Mouse (Mus musculus): Measurements from ENCODE around the gene Fam53a. TPM values are rescaled to one million over a fixed set of nuclear protein-coding genes. Genes with fewer than 3 reads are reported as not detected.

Gene Fam53a
- polyA plus RNA-seq, 1 experiment from 2014 or later: 74.4 TPM

DNA sequence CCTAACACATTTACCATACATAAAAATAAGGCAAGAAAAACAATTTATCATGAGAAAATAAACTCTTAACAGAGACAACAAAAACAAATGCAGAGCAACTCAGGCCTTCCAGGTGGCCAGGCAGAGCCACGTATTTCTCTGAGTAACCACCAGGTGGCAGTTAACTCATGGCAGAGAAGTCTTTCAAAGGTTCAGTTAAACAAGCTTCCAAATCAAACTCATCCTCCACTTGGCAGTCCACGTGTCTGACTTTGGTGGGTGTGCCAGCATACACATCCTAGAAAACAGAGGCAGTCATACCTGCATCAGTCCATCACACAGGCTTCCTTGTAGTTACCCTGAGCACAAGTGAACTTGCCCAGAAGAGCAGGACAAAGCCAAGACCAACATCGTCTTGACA, 11.2 kb upstream of the Fam53a start:
- Histone ChIP-seq H3K27me3 (ENCODE audit: control insufficient read depth, insufficient read depth, low read length) (no peaks in the 10 kb centered on the region), H3K9me3 (ENCODE audit: control insufficient read depth, low read length) (no peaks in the 10 kb centered on the region), H3K4me3 (ENCODE audit: low read depth, low read length) (no peak overlapping the region), H3K36me3 (ENCODE audit: control insufficient read depth, insufficient read depth, low read length) (peaks cover 18% of the 10 kb centered on the region; the same call in 1 of the 2 replicates), H3K4me1 (replicated peaks; ENCODE audit: control insufficient read depth, insufficient read depth, low read length) (no peaks in the 10 kb centered on the region), H3K27ac (ENCODE audit: low read depth, low read length) (no peak overlapping the region), H3K4me2 (ENCODE audit: low read depth, low read length, severe bottlenecking) (no peak overlapping the region), H3K9ac (ENCODE audit: low read length) (no peak overlapping the region)
- ATAC-seq (replicated peaks; ENCODE audit: low FRiP score) (no peak), DNase-seq (ENCODE audit: low spot score) (peak; percentile 58)
- 56% methylated on average over 3 of the region's 3 CpGs for WGBS

DNA sequence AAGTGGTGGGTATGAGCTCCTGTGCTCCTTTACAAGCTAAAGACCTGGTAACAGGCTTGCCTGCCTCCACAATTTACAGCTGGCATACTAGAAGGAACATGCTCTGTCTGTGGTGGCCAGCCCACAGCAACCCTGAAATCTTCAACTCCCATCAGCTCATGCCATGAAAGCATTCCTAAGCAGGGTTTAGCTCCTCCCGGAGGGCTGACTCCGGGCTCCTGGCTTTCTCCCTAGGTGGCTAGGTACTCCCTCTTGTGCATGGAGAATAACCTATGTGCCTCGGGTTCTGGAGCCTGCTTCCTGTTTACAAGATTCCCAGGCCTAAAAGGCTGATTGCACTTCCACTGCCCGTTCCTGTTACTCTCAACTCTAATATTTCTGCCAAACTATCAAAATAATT, 9.4 kb upstream of the Fam53a start:
- no peaks in the 10 kb centered on the region for H3K9me3 ChIP-seq (ENCODE audit: control insufficient read depth, low read length)
- ATAC-seq (replicated peaks; ENCODE audit: low FRiP score) (no peak), DNase-seq (ENCODE audit: low spot score) (no peak)
- no peaks in the 10 kb centered on the region for H3K4me1 ChIP-seq (replicated peaks; ENCODE audit: control insufficient read depth, insufficient read depth, low read length)
- H3K36me3 ChIP-seq (ENCODE audit: control insufficient read depth, insufficient read depth, low read length): peaks cover 9% of the 10 kb centered on the region; the same call in 1 of the 2 replicates
- 80% methylated on average over 4 of the region's 4 CpGs for WGBS
- H3K4me3 ChIP-seq (ENCODE audit: low read depth, low read length): no peak overlapping the region
- H3K27me3 ChIP-seq (ENCODE audit: control insufficient read depth, insufficient read depth, low read length): no peaks in the 10 kb centered on the region
- H3K9ac ChIP-seq (ENCODE audit: low read length): no peak overlapping the region
- H3K27ac ChIP-seq (ENCODE audit: low read depth, low read length): no peak overlapping the region
- H3K4me2 ChIP-seq (ENCODE audit: low read depth, low read length, severe bottlenecking): no peak overlapping the region

DNA sequence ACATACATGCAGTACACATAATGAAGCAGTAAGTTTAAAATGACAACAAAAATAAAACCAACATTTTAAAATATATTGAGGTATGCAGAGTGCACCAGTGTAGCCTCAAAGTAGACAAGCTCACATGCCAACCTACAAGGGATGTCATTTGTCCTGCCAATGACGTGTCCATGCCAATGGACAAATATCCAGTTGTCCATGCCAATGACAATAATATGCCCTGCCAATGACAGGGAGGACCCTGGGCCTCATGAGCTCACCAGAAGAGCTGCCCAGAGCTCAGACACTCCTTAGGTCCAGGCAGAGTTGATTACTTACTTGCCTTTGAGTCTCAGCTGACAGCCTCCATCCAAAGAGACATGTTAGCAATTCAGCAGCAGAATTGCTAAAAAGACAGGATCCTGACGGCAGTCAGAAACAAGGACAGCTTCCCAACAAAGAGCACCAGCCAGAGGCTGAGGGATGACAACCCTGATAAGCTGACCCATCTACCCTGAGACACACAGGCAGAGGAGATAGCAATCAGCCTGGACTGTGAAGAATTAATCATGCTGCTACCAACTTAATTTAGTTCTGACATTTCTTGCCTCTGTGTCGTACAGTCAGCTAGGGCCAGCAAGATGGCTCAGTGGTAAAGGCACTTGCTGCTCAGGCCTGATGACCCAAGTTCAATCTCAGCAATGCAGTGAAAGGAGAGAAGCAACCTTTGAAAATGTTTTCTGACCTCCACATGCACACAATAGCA, 8.3 kb upstream of the Fam53a start:
- Histone ChIP-seq H3K9ac (ENCODE audit: low read length) (no peak overlapping the region), H3K9me3 (ENCODE audit: control insufficient read depth, low read length) (no peaks in the 10 kb centered on the region), H3K36me3 (ENCODE audit: control insufficient read depth, insufficient read depth, low read length) (peaks cover 7% of the 10 kb centered on the region; the same call in 1 of the 2 replicates), H3K27me3 (ENCODE audit: control insufficient read depth, insufficient read depth, low read length) (no peaks in the 10 kb centered on the region), H3K4me1 (replicated peaks; ENCODE audit: control insufficient read depth, insufficient read depth, low read length) (no peaks in the 10 kb centered on the region), H3K4me3 (ENCODE audit: low read depth, low read length) (no peak overlapping the region), H3K27ac (ENCODE audit: low read depth, low read length) (no peak overlapping the region), H3K4me2 (ENCODE audit: low read depth, low read length, severe bottlenecking) (no peak overlapping the region)
- WGBS: 82% methylated on average over 3 of the region's 3 CpGs
- no peak for ATAC-seq (replicated peaks; ENCODE audit: low FRiP score)
- no peak for DNase-seq (ENCODE audit: low spot score)

DNA sequence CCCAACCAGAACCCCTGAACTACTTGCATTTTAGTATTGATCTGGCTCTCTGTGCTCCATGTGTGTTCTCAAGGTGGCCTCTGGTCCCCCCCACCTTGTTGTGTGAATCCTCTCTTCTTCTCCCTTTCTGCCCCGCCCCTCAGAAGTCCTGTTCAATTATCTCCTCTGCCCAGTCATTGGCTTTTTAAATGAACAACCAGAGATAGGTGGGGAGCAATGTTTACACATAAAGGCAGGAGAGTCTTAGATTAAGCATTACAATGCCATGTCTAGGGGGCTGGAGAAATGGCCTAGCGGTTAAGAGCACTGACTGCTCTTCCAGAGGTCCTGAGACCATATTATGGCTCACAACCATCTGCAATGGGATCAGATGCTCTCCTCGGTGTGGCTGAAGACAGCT, 5.9 kb upstream of the Fam53a start:
- DNase-seq (ENCODE audit: low spot score) (no peak), ATAC-seq (replicated peaks; ENCODE audit: low FRiP score) (no peak)
- Histone ChIP-seq H3K4me3 (ENCODE audit: low read depth, low read length) (no peak overlapping the region), H3K4me1 (replicated peaks; ENCODE audit: control insufficient read depth, insufficient read depth, low read length) (no peaks in the 10 kb centered on the region), H3K4me2 (ENCODE audit: low read depth, low read length, severe bottlenecking) (no peak overlapping the region), H3K27me3 (ENCODE audit: control insufficient read depth, insufficient read depth, low read length) (no peaks in the 10 kb centered on the region), H3K27ac (ENCODE audit: low read depth, low read length) (no peak overlapping the region), H3K9me3 (ENCODE audit: control insufficient read depth, low read length) (no peaks in the 10 kb centered on the region), H3K36me3 (ENCODE audit: control insufficient read depth, insufficient read depth, low read length) (peaks cover 3% of the 10 kb centered on the region; the same call in 1 of the 2 replicates), H3K9ac (ENCODE audit: low read length) (no peak overlapping the region)
- 87% methylated on average over 3 of the region's 3 CpGs for WGBS

DNA sequence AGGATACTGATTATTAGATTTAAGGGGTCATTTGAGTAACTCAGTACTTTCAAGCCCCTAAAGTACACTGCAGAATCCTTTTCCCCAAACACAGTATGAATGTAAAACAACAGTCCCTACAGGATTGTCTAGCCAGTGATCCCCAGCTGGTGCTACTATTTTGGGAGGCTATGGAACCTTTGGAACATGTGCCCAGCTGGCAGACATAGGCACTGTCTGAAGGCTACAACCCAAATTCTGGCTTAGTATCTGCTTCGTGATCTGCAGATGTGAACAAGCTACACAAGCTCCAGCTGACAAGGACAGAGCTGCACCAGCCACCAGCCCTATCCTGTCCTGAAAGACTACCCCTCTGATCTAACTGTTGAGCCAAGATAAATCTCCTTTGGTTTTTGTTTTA, 3.1 kb upstream of the Fam53a start:
- H3K36me3 ChIP-seq (ENCODE audit: control insufficient read depth, insufficient read depth, low read length): no peaks in the 10 kb centered on the region
- no peak overlapping the region for H3K4me3 ChIP-seq (ENCODE audit: low read depth, low read length)
- DNase-seq (ENCODE audit: low spot score): no peak
- no peak overlapping the region for H3K27ac ChIP-seq (ENCODE audit: low read depth, low read length)
- H3K9me3 ChIP-seq (ENCODE audit: control insufficient read depth, low read length): no peaks in the 10 kb centered on the region
- no peak overlapping the region for H3K9ac ChIP-seq (ENCODE audit: low read length)
- no peak for ATAC-seq (replicated peaks; ENCODE audit: low FRiP score)
- 69% methylated on average over 1 of the region's 1 CpGs for WGBS
- H3K4me1 ChIP-seq (replicated peaks; ENCODE audit: control insufficient read depth, insufficient read depth, low read length): no peaks in the 10 kb centered on the region; the same call in 1 of the 2 replicates
- H3K4me2 ChIP-seq (ENCODE audit: low read depth, low read length, severe bottlenecking): no peak overlapping the region
- no peaks in the 10 kb centered on the region for H3K27me3 ChIP-seq (ENCODE audit: control insufficient read depth, insufficient read depth, low read length)

DNA sequence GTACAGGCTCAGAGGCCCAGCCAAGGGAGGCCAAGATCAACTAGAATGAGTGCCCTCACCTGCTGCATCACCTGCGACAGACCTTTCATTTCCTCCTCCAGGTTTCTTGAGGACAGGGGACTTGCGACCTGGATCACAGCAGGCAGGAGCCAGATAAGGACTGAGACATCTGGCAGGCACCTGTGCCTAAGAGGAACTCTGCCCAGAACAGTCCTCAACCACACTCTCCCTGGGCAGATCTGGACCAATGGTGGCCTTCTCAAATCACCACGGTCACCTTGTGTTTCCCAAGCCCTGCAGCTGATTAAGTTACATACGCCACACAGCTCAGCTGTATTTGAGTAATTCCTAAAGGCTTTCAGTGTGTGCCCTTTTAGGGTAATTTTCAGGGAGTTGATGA, 1.2 kb upstream of the Fam53a start:
- DNase-seq (ENCODE audit: low spot score) (no peak), ATAC-seq (replicated peaks; ENCODE audit: low FRiP score) (no peak)
- Histone ChIP-seq H3K9ac (ENCODE audit: low read length) (no peak overlapping the region), H3K27ac (ENCODE audit: low read depth, low read length) (no peak overlapping the region), H3K9me3 (ENCODE audit: control insufficient read depth, low read length) (no peaks in the 10 kb centered on the region), H3K36me3 (ENCODE audit: control insufficient read depth, insufficient read depth, low read length) (no peaks in the 10 kb centered on the region), H3K4me2 (ENCODE audit: low read depth, low read length, severe bottlenecking) (peak overlapping the region; percentile 90), H3K4me3 (ENCODE audit: low read depth, low read length) (no peak overlapping the region), H3K27me3 (ENCODE audit: control insufficient read depth, insufficient read depth, low read length) (no peaks in the 10 kb centered on the region), H3K4me1 (replicated peaks; ENCODE audit: control insufficient read depth, insufficient read depth, low read length) (no peaks in the 10 kb centered on the region; the same call in 1 of the 2 replicates)
- WGBS: 82% methylated on average over 4 of the region's 4 CpGs

DNA sequence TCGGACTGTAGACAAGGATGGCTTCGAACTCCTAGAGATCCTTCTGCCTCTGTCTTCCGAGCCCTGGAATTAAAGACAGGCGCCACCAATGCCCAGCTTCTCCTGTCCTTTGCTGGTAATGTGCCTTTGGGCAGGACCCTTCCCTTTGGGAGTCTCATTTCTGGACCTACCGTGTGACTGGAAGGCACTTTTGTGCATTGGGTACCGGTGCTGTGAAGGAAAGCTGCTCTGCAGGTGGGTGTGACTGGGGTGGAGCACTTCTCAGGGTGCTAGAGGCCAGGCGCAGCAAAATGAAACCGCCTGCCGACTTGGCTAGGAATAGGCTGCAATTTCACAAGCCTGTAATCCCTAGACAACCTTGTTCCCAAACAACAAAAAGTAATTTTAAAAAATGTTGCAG, 626 bp upstream of the Fam53a start:
- Histone ChIP-seq H3K9ac (ENCODE audit: low read length) (peak overlapping the region; percentile 57), H3K27me3 (ENCODE audit: control insufficient read depth, insufficient read depth, low read length) (no peaks in the 10 kb centered on the region), H3K27ac (ENCODE audit: low read depth, low read length) (no peak overlapping the region), H3K4me3 (ENCODE audit: low read depth, low read length) (peak overlapping the region; percentile 75), H3K36me3 (ENCODE audit: control insufficient read depth, insufficient read depth, low read length) (no peaks in the 10 kb centered on the region), H3K4me1 (replicated peaks; ENCODE audit: control insufficient read depth, insufficient read depth, low read length) (no peaks in the 10 kb centered on the region; the same call in 1 of the 2 replicates), H3K9me3 (ENCODE audit: control insufficient read depth, low read length) (no peaks in the 10 kb centered on the region), H3K4me2 (ENCODE audit: low read depth, low read length, severe bottlenecking) (peak overlapping the region; percentile 90)
- DNase-seq (ENCODE audit: low spot score): no peak
- 4% methylated on average over 9 of the region's 9 CpGs for WGBS
- ATAC-seq (replicated peaks; ENCODE audit: low FRiP score): peak; percentile 22

DNA sequence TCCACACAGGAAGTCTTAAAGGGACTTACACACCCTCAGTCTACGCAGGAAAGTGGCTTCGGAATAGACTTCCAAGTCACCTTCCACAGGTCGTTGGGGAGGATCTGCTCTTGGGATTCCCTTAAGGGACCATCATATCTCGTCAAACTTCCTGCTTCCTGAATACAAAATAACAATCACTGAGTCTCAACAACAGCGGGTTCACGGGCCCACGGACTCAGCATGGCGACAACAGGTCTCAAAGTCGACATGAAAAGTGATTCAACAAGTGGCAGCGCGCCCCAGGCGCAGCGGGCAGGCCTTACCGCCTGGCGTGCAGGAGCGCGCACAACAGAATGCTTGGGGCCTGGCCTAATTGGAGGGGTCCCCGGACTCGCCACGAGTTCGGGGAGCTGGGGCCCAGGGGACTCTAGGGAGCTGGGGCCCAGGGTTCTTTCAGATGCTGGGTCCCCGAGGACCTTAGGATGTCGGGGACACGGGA, 575 bp downstream of the Fam53a start:
- H3K27me3 ChIP-seq (ENCODE audit: control insufficient read depth, insufficient read depth, low read length): no peaks in the 10 kb centered on the region
- peak overlapping the region; percentile 75 for H3K4me3 ChIP-seq (ENCODE audit: low read depth, low read length)
- peak overlapping the region; percentile 81 for H3K9ac ChIP-seq (ENCODE audit: low read length)
- under 1% methylated on average over 24 of the region's 24 CpGs for WGBS
- DNase-seq (ENCODE audit: low spot score) (peak; percentile 77), ATAC-seq (replicated peaks; ENCODE audit: low FRiP score) (no peak)
- peak overlapping the region; percentile 90 for H3K4me2 ChIP-seq (ENCODE audit: low read depth, low read length, severe bottlenecking)
- H3K27ac ChIP-seq (ENCODE audit: low read depth, low read length): peak overlapping the region; percentile 77
- H3K4me1 ChIP-seq (replicated peaks; ENCODE audit: control insufficient read depth, insufficient read depth, low read length): no peaks in the 10 kb centered on the region; the same call in 1 of the 2 replicates
- H3K36me3 ChIP-seq (ENCODE audit: control insufficient read depth, insufficient read depth, low read length): no peaks in the 10 kb centered on the region
- no peaks in the 10 kb centered on the region for H3K9me3 ChIP-seq (ENCODE audit: control insufficient read depth, low read length)

DNA sequence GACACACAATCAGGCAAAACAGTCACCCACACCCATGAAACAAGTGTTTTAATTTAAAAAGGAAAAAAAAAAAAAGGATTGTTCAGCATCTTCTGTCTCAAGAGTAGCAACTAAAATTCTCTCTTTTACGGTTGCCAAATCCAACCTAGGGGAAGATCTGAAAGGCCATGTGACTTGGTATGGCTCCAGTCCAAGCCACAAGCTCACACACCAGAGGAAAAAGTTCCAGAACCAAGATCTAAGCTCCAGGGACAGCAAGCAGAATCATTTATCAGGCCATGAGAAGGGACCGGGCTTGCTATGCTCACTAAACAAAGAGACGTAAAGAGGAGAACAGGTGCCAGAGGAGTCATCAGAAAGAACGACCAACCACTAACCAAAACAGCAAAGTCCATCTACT, 1.5 kb downstream of the Fam53a start:
- Histone ChIP-seq H3K9me3 (ENCODE audit: control insufficient read depth, low read length) (no peaks in the 10 kb centered on the region), H3K9ac (ENCODE audit: low read length) (peak overlapping the region; percentile 21; the same call in 1 of the 2 replicates), H3K4me1 (replicated peaks; ENCODE audit: control insufficient read depth, insufficient read depth, low read length) (no peaks in the 10 kb centered on the region; the same call in 1 of the 2 replicates), H3K27ac (ENCODE audit: low read depth, low read length) (no peak overlapping the region), H3K27me3 (ENCODE audit: control insufficient read depth, insufficient read depth, low read length) (no peaks in the 10 kb centered on the region), H3K36me3 (ENCODE audit: control insufficient read depth, insufficient read depth, low read length) (no peaks in the 10 kb centered on the region), H3K4me2 (ENCODE audit: low read depth, low read length, severe bottlenecking) (peak overlapping the region; percentile 90; the same call in 1 of the 2 replicates), H3K4me3 (ENCODE audit: low read depth, low read length) (peak overlapping the region; percentile 75; the same call in 1 of the 2 replicates)
- ATAC-seq (replicated peaks; ENCODE audit: low FRiP score) (no peak), DNase-seq (ENCODE audit: low spot score) (no peak)
- 53% methylated on average over 4 of the region's 4 CpGs for WGBS

All from forebrain, embryonic 11.5 days (tissue).